Mouse (Mus musculus) heart, embryonic 15.5 days (tissue): ENCODE measurements at regions not wholly inside any gene's neighbourhood (a gene's known extent, or its start where the extent isn't known, plus 50 kb on each side); places are given as distances from the start of the nearest gene placed in this dataset.

Experiments used
- ATAC-seq: fragments of 200-750 bp; cut with Nextera tagmentation; replicated peaks from 2 replicates; pipeline ENCODE4 v1.8.0; 2017; ENCODE audit warnings: low read depth, moderate TSS enrichment; ENCODE audit not compliant: insufficient number of reproducible peaks, insufficient read depth, low FRiP score
- H3K27ac ChIP-seq: fragments of 300-500 bp; sonication (generic); 2 replicates; pipeline ENCODE4 v1.5.1; 2015; ENCODE audit warnings: mild to moderate bottlenecking, inconsistent platforms
- H3K27me3 ChIP-seq: fragments of 300-500 bp; sonication (generic); 2 replicates; pipeline ENCODE4 v1.6.1; 2015; ENCODE audit warnings: inconsistent platforms
- H3K36me3 ChIP-seq: fragments of 300-500 bp; sonication (generic); 2 replicates; pipeline ENCODE4 v1.6.1; 2015; ENCODE audit warnings: mild to moderate bottlenecking, inconsistent platforms
- H3K4me1 ChIP-seq: fragments of 300-500 bp; sonication (generic); replicated peaks from 2 replicates; pipeline ENCODE4 v1.6.1; 2015; ENCODE audit warnings: inconsistent platforms
- H3K4me2 ChIP-seq: fragments of 300-500 bp; sonication (generic); 2 replicates; pipeline ENCODE4 v1.6.1; 2015; ENCODE audit warnings: inconsistent platforms, mild to moderate bottlenecking, moderate library complexity
- H3K4me3 ChIP-seq: fragments of 300-500 bp; sonication (generic); 2 replicates; pipeline ENCODE4 v1.5.1; 2015; ENCODE audit warnings: mild to moderate bottlenecking, inconsistent platforms
- H3K9ac ChIP-seq: fragments of 300-500 bp; sonication (generic); 2 replicates; pipeline ENCODE4 v1.6.1; 2015; ENCODE audit warnings: mild to moderate bottlenecking, inconsistent platforms
- H3K9me3 ChIP-seq: fragments of 300-500 bp; sonication (generic); replicated peaks from 2 replicates; pipeline ENCODE4 v1.6.1; 2016; ENCODE audit warnings: inconsistent platforms
- WGBS: fragments of 180-500 bp; shearing (Covaris S2); methylation state at CpG from one replicate; pipeline ENCODE4 v1.1.7; 2015; ENCODE audit warnings: mixed read lengths; 5-methylcytosine and 5-hydroxymethylcytosine counted together

GRCm38 (mm10) chrX:13372752-13373151, 92.0 kb downstream of the Ddx3x start:
- WGBS: 60% methylated on average over 4 of the region's 4 CpGs
- peaks cover 11% of the 10 kb centered on the region; the same call in 1 of the 2 replicates for H3K27me3 ChIP-seq

DNA sequence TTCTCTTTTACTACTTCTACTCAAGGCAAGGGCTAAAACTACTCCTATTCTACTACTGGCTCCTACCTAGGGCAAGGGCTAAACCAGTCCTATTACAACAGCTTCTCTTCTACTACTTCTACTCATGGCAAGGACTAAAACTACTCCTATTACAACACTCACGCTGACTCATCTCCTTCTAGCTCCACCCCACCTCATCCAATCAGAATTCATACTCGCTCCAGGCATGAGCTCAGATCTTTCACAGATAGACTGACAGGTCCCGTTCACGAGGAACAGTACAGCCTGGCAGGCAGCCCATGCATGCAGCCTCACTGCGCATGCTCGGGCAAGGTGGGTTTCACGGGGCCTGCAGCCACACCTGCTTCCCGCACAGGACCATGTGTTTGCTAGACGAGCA, 79.6 kb upstream of the Nyx start:
- H3K4me3 ChIP-seq: no peak overlapping the region
- no peak overlapping the region for H3K9ac ChIP-seq
- 0 out of 2 replicates have a peak, but pooled peaks cover 3% of the 10 kb centered on the region for H3K27me3 ChIP-seq
- H3K4me2 ChIP-seq: no peak overlapping the region
- 65% methylated on average over 9 of the region's 9 CpGs for WGBS
- no peak for ATAC-seq
- H3K4me1 ChIP-seq: no peaks in the 10 kb centered on the region
- no peak overlapping the region for H3K27ac ChIP-seq
- no peaks in the 10 kb centered on the region for H3K36me3 ChIP-seq
- peaks cover 8% of the 10 kb centered on the region; the same call in 1 of the 2 replicates for H3K9me3 ChIP-seq

More at GRCm38 (mm10) chrX:13372752-13373151, 92.0 kb downstream of the Ddx3x start:
- Histone ChIP-seq H3K36me3 (no peaks in the 10 kb centered on the region), H3K27ac (no peak overlapping the region), H3K9ac (no peak overlapping the region), H3K4me2 (no peak overlapping the region), H3K4me3 (no peak overlapping the region), H3K4me1 (no peaks in the 10 kb centered on the region), H3K9me3 (no peaks in the 10 kb centered on the region)
- ATAC-seq: no peak

- no peak for ATAC-seq
- Histone ChIP-seq H3K36me3 (no peaks in the 10 kb centered on the region), H3K9me3 (no peaks in the 10 kb centered on the region), H3K4me1 (no peaks in the 10 kb centered on the region), H3K27me3 (peaks cover 3% of the 10 kb centered on the region; the same call in 1 of the 2 replicates), H3K27ac (no peak overlapping the region), H3K4me3 (no peak overlapping the region), H3K4me2 (no peak overlapping the region), H3K9ac (no peak overlapping the region)
These were observed 67.4 kb upstream of the Nyx start for GRCm38 (mm10) chrX:13398466-13398865.

DNA sequence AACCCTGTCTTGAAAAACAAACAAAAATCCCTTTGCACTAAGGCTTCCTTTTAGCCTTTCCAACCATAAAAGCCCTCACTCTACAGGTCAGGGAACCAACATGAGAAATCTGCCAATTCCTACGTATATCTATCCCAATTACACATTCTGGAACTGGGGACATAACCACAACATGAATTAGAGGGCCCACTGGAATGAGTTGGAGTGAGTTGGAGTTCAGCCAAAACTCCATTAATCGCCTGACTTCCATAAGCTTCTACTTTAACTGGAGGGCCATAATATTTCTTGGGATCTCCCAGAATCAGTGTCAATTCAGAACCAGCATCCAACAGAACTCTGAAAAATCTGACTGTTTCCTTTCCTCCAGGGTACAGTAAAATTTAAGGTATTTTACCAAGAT, 53.2 kb upstream of the Nyx start:
- H3K27ac ChIP-seq: no peak overlapping the region
- no peak overlapping the region for H3K4me3 ChIP-seq
- ATAC-seq: no peak
- H3K4me1 ChIP-seq: no peaks in the 10 kb centered on the region
- no peak overlapping the region for H3K4me2 ChIP-seq
- WGBS: 51% methylated on average over 2 of the region's 2 CpGs
- H3K36me3 ChIP-seq: no peaks in the 10 kb centered on the region
- no peaks in the 10 kb centered on the region for H3K9me3 ChIP-seq
- no peak overlapping the region for H3K9ac ChIP-seq
- peaks cover 13% of the 10 kb centered on the region for H3K27me3 ChIP-seq

DNA sequence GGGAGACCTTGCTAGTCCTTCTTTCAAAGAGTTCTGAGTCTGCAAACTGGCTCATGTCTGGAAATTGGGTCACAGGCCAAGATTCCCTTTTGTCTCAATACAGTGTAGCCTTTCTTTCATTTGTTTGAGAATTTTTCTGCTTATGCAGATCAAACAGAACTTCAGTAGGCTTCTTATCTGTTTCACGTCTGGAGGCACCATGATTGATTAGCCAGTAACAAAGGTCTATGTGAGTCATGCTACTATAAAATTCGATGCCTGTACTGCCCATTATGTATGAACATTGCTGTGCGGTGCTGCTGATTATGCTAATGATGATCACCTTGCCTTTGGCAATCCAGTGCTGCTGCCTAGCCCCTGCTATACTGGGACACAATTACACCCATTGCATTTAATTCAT, 52.8 kb upstream of the Nyx start:
- no peak overlapping the region for H3K4me2 ChIP-seq
- H3K36me3 ChIP-seq: no peaks in the 10 kb centered on the region
- no peaks in the 10 kb centered on the region for H3K4me1 ChIP-seq
- 57% methylated on average over 3 of the region's 3 CpGs for WGBS
- no peak overlapping the region for H3K4me3 ChIP-seq
- no peak overlapping the region for H3K27ac ChIP-seq
- no peaks in the 10 kb centered on the region for H3K9me3 ChIP-seq
- H3K27me3 ChIP-seq: peaks cover 15% of the 10 kb centered on the region
- ATAC-seq: no peak
- H3K9ac ChIP-seq: no peak overlapping the region
